Mouse (Mus musculus) stomach, postnatal 0 days (tissue): Measurements from ENCODE around the gene Ghrl. TPM values are rescaled to one million over a fixed set of nuclear protein-coding genes. Genes with fewer than 3 reads are reported as not detected.
A peak's percentile ranks its signal among the peaks of the same experiment; 100 is the strongest.

Experiments
- ATAC-seq: fragments of 200-750 bp; cut with Nextera tagmentation; 2 replicates; pipeline ENCODE4 v1.8.0; 2017; ENCODE audit not compliant: low FRiP score, low TSS enrichment
- DNase-seq: peaks from one replicate; pipeline ENCODE4 v3.0.0-alpha.2; 2016; ENCODE audit warnings: low spot score
- H3K27ac ChIP-seq: fragments of 300-500 bp; sonication (generic); replicated peaks from 2 replicates; pipeline ENCODE4 v1.5.1; 2014; ENCODE audit warnings: mild to moderate bottlenecking, control low read depth
- H3K27me3 ChIP-seq: fragments of 300-500 bp; sonication (generic); 2 replicates; pipeline ENCODE4 v1.6.1; 2014; ENCODE audit warnings: low read length; ENCODE audit not compliant: control insufficient read depth, insufficient read depth
- H3K36me3 ChIP-seq: fragments of 300-500 bp; sonication (generic); 2 replicates; pipeline ENCODE4 v1.6.1; 2014; ENCODE audit warnings: low read length, mixed read lengths; ENCODE audit not compliant: control insufficient read depth, insufficient read depth
- H3K4me1 ChIP-seq: fragments of 300-500 bp; sonication (generic); replicated peaks from 2 replicates; pipeline ENCODE4 v1.6.1; 2014; ENCODE audit warnings: antibody characterized with exemption; ENCODE audit not compliant: control insufficient read depth, insufficient read depth
- H3K4me2 ChIP-seq: fragments of 300-500 bp; sonication (generic); replicated peaks from 2 replicates; pipeline ENCODE4 v1.6.1; 2014; ENCODE audit warnings: low read depth, mild to moderate bottlenecking, control low read depth, moderate library complexity
- H3K4me3 ChIP-seq: fragments of 300-500 bp; sonication (generic); 2 replicates; pipeline ENCODE4 v1.5.1; 2014; ENCODE audit warnings: low read depth, low read length, control low read depth
- H3K9ac ChIP-seq: fragments of 300-500 bp; sonication (generic); 2 replicates; pipeline ENCODE4 v1.6.1; 2014; ENCODE audit warnings: mild to moderate bottlenecking, low read length, control low read depth, mixed read lengths
- H3K9me3 ChIP-seq: fragments of 300-500 bp; sonication (generic); 2 replicates; pipeline ENCODE4 v1.6.1; 2016; ENCODE audit warnings: low read length; ENCODE audit not compliant: control insufficient read depth
- CTCF ChIP-seq: IDR thresholded peaks from 2 replicates; pipeline ENCODE4 v1.5.1; 2016; ENCODE audit warnings: antibody characterized with exemption, low read depth, mild to moderate bottlenecking, moderate library complexity
- EP300 ChIP-seq: optimal IDR thresholded peaks from 2 replicates; pipeline ENCODE3; 2016; ENCODE audit warnings: antibody characterized with exemption
- WGBS: fragments of 180-500 bp; shearing (Covaris S2); extraction: QIAGEN DNeasy Blood & Tissue Kit; methylation state at CpG from one replicate; pipeline ENCODE4 v1.1.7; 2014; 5-methylcytosine and 5-hydroxymethylcytosine counted together
- polyA plus RNA-seq: library from polyadenylated mRNA; unstranded; fragments of >200 nt; fragmentation: Nextera tagmentation; extraction: Ambion mirVana; gene quantifications from 2 replicates; pipeline ENCODE4 v1.2.1, GENCODE M21; 2015

The Ghrl gene
- polyA plus RNA-seq, 1 experiment from 2014 or later: 514 TPM

GRCm38 (mm10) chr6:113745117-113745516 lies 25.4 kb upstream of the Ghrl start:
- Histone ChIP-seq H3K36me3 (no peaks in the 10 kb centered on the region), H3K4me3 (no peak overlapping the region), H3K27me3 (no peaks in the 10 kb centered on the region), H3K4me2 (no peak overlapping the region), H3K27ac (no peak overlapping the region), H3K4me1 (no peaks in the 10 kb centered on the region), H3K9me3 (no peaks in the 10 kb centered on the region), H3K9ac (no peak overlapping the region)
- ATAC-seq (no peak), DNase-seq (no peak)
- TF ChIP-seq CTCF (no peak), EP300 (no peak)

GRCm38 (mm10) chr6:113743111-113743510 lies 23.4 kb upstream of the Ghrl start:
- Histone ChIP-seq H3K4me3 (no peak overlapping the region), H3K27ac (no peak overlapping the region), H3K9me3 (no peaks in the 10 kb centered on the region), H3K27me3 (no peaks in the 10 kb centered on the region), H3K4me2 (no peak overlapping the region), H3K4me1 (peaks cover 4% of the 10 kb centered on the region; the same call in 1 of the 2 replicates), H3K9ac (no peak overlapping the region), H3K36me3 (no peaks in the 10 kb centered on the region)
- DNase-seq (no peak), ATAC-seq (no peak)
- TF ChIP-seq EP300 (no peak), CTCF (no peak)
- 38% methylated on average over 1 of the region's 1 CpGs for WGBS

GRCm38 (mm10) chr6:113742321-113742720 lies 22.6 kb upstream of the Ghrl start:
- Histone ChIP-seq H3K9ac (no peak overlapping the region), H3K4me2 (no peak overlapping the region), H3K4me3 (no peak overlapping the region), H3K4me1 (peaks cover 4% of the 10 kb centered on the region; the same call in 1 of the 2 replicates), H3K27ac (no peak overlapping the region), H3K27me3 (no peaks in the 10 kb centered on the region), H3K36me3 (no peaks in the 10 kb centered on the region), H3K9me3 (no peaks in the 10 kb centered on the region)
- 89% methylated on average over 1 of the region's 1 CpGs for WGBS
- DNase-seq (no peak), ATAC-seq (no peak)
- TF ChIP-seq CTCF (no peak), EP300 (no peak)

GRCm38 (mm10) chr6:113741425-113741824 lies 21.7 kb upstream of the Ghrl start:
- 59% methylated on average over 2 of the region's 2 CpGs for WGBS

GRCm38 (mm10) chr6:113740236-113741217 lies 20.8 kb upstream of the Ghrl start, which contains the start of gene Sec13:
Sec13 (minus strand) TSS chr6:113740743.
- TF ChIP-seq EP300: no peak
- TF ChIP-seq CTCF: no peak
- peak; percentile 89 for ATAC-seq
- Histone ChIP-seq H3K36me3 (0 out of 2 replicates have a peak, but pooled peaks cover 5% of the 10 kb centered on the region), H3K4me2 (peak within 1 kb of the TSS; percentile 82), H3K27ac (peak within 1 kb of the TSS; percentile 82), H3K27me3 (no peaks in the 10 kb centered on the region), H3K9ac (peak within 1 kb of the TSS; percentile 95), H3K9me3 (no peaks in the 10 kb centered on the region), H3K4me3 (peak within 1 kb of the TSS; percentile 97), H3K4me1 (peaks cover 4% of the 10 kb centered on the region; the same call in 1 of the 2 replicates)
- DNase-seq: peak; percentile 86
- 6% methylated on average over 41 of the region's 41 CpGs for WGBS

More at GRCm38 (mm10) chr6:113741425-113741824, 21.7 kb upstream of the Ghrl start:
- DNase-seq: no peak
- Histone ChIP-seq H3K4me1 (peaks cover 4% of the 10 kb centered on the region; the same call in 1 of the 2 replicates), H3K27ac (no peak overlapping the region), H3K9me3 (no peaks in the 10 kb centered on the region), H3K36me3 (no peaks in the 10 kb centered on the region), H3K9ac (no peak overlapping the region), H3K27me3 (no peaks in the 10 kb centered on the region), H3K4me3 (no peak overlapping the region), H3K4me2 (no peak overlapping the region)
- ATAC-seq: no peak
- TF ChIP-seq CTCF: no peak
- no peak for TF ChIP-seq EP300
